Mouse (Mus musculus) spleen, adult 2 months (tissue): ENCODE measurements around the gene Ncoa3.

Source experiments
- CTCF ChIP-seq: fragments of 200-500 bp; IDR thresholded peaks from 2 replicates; pipeline ENCODE4 v1.5.1; 2011; ENCODE audit warnings: mild to moderate bottlenecking, inconsistent platforms; ENCODE audit not compliant: insufficient read depth, insufficient read length, insufficient replicate concordance; ENCODE audit errors: extremely low read depth
- POLR2A ChIP-seq: fragments of 200-500 bp; IDR thresholded peaks from 2 replicates; pipeline ENCODE4 v1.6.1; 2011; ENCODE audit warnings: low read depth, low read length, inconsistent platforms

DNA sequence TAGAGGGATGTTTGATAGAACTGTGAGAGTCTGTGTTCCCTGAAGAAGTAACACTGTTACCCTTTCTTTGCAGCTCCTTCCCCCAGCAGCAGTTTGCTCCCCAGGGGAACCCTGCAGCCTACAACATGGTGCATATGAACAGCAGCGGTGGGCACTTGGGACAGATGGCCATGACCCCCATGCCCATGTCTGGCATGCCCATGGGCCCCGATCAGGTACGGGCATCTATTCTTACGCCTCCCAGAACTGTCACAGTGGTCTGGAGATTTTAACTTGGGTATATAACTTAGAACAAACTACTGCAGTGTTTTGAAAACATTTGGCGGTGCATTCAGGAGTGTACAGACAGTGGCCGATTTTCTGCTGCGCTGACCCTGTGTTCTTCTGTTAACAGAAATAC is 77.3 kb downstream of the Ncoa3 start:
- no peak for TF ChIP-seq POLR2A
- no peak for TF ChIP-seq CTCF
